Mouse (Mus musculus) thymus, adult 2 months (tissue): Measurements from ENCODE around the gene Celf1. TPM values are rescaled to one million over a fixed set of nuclear protein-coding genes. Genes with fewer than 3 reads are reported as not detected.
A peak's percentile ranks its signal among the peaks of the same experiment; 100 is the strongest.

ENCODE experiments used
- DNase-seq: peaks from one replicate; pipeline ENCODE4 v3.0.0; 2021
- H3K27ac ChIP-seq: fragments of 200-500 bp; 2 replicates; pipeline ENCODE4 v1.5.1; 2012; ENCODE audit warnings: low read length, control low read depth; ENCODE audit not compliant: control insufficient read depth, insufficient read depth
- H3K27me3 ChIP-seq: fragments of 200-500 bp; 2 replicates; pipeline ENCODE4 v1.6.1; 2012; ENCODE audit warnings: mild to moderate bottlenecking, low read length, moderate library complexity, mixed read lengths; ENCODE audit not compliant: control insufficient read depth, insufficient read depth
- H3K36me3 ChIP-seq: fragments of 200-500 bp; 2 replicates; pipeline ENCODE4 v1.6.1; 2012; ENCODE audit warnings: mild to moderate bottlenecking, low read length, moderate library complexity; ENCODE audit not compliant: control insufficient read depth, insufficient read depth
- H3K4me1 ChIP-seq: fragments of 200-500 bp; replicated peaks from 2 replicates; pipeline ENCODE4 v1.6.1; 2012; ENCODE audit warnings: low read length; ENCODE audit not compliant: control insufficient read depth, insufficient read depth
- H3K4me3 ChIP-seq: fragments of 200-500 bp; 2 replicates; pipeline ENCODE4 v1.5.1; 2012; ENCODE audit warnings: mild to moderate bottlenecking, low read length, control low read depth, moderate library complexity; ENCODE audit not compliant: control insufficient read depth, insufficient read depth
- CTCF ChIP-seq: fragments of 200-500 bp; IDR thresholded peaks from 2 replicates; pipeline ENCODE4 v1.5.1; 2012; ENCODE audit warnings: mild to moderate bottlenecking, control low read depth, low read length, moderate library complexity, borderline replicate concordance; ENCODE audit not compliant: control insufficient read depth, poor library complexity, insufficient read depth; ENCODE audit errors: extremely low read depth
- POLR2A ChIP-seq: fragments of 200-500 bp; IDR thresholded peaks from 2 replicates; pipeline ENCODE4 v1.6.1; 2012; ENCODE audit warnings: mild to moderate bottlenecking, low read length, control low read depth, moderate library complexity; ENCODE audit not compliant: control insufficient read depth, poor library complexity, insufficient read depth; ENCODE audit errors: extremely low read depth
- WGBS: fragments of 180-500 bp; shearing (Covaris S2); methylation state at CpG from one replicate; pipeline ENCODE4 v1.1.7; 2018; 5-methylcytosine and 5-hydroxymethylcytosine counted together
- polyA plus RNA-seq: library from polyadenylated mRNA; depleted of rRNA; stranded (reverse); fragments of >200 nt; gene quantifications from 2 replicates; pipeline ENCODE4 v1.2.3, GENCODE M21; 2012

The Celf1 gene
- polyA plus RNA-seq, 1 experiment: 92.7 TPM

DNA sequence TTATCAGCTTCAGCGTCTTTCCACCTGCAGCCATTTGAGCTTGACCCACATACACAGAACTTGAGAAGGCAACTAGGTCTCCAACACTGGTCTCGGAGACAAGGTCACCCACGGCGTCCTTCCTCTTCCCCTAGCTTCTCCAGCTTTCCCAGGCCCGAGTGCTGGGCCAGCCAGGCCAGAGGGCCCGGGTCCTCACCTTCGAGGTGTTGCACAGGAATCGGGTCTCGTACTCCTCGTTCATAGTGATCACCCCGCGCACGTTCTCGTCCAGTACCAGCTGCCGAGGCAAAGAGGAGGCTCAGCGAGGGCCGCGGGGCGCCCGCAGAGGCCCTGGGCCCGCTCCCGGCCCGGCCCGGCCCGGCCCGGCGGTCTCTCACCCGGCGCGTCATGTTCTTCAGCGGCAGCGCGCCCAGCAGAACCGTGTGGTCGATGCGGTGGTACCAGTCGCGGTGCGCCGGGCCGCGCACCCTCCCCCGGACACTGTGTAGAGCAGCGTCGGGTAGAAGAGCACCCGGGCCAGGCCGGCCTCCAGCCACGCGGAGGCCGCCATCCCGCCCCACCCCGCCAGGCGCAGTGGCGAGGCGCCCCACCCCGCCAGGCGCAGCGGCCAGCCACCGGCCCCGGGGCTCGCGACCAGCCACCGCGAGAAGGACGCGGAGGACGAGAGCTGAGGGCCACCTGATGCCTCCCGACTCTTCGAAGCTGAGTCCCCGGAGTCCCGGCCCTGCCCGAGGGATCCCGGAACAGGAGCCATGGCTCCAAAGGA, 22.8 kb upstream of the Celf1 start:
- 2% methylated on average over 60 of the region's 73 CpGs for WGBS
- no peaks in the 10 kb centered on the region for H3K27me3 ChIP-seq
- peaks cover 13% of the 10 kb centered on the region for H3K4me1 ChIP-seq
- peak; percentile 59; the same call in 1 of the 2 replicates for TF ChIP-seq CTCF
- TF ChIP-seq POLR2A: no peak
- peak; percentile 47 for DNase-seq
- peak overlapping the region; percentile 6; the same call in 1 of the 2 replicates for H3K27ac ChIP-seq
- H3K4me3 ChIP-seq: peak overlapping the region; percentile 99
- H3K36me3 ChIP-seq: peaks cover 4% of the 10 kb centered on the region; the same call in 1 of the 2 replicates

DNA sequence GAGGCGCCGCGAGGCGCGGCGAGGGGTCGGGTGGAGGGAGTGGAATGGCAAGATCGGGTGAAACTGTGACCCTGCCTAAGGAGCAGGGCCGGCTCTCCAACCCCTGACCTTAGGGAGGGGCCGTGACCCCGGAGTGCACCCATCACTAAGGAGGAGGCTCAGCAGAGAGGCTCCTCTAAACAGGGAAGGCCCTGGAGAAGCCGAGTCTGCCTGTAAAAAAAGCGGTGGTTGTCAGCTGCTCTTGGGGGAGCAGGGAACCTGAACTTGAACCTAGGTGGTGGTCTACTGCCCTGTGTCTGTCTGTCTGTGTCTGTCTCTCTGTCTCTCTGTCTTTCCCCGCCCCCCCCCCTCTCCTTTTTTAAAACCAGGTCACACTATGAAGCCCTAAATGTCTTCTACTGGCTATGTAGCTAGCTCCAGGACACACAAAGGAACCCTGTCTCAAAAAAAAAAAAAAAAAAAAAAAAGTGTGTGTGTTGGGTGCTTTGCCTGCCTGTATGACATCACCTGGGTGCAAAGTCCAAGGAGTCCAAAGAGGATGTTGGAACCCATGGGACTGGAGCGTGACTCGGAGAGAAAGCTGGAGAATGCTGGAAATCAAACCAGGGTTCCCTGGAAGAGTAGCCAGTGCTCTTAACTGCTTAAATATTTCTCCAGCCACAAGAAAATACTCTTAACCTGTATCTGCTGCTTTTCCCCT, 22.0 kb upstream of the Celf1 start:
- WGBS: 15% methylated on average over 16 of the region's 16 CpGs
- TF ChIP-seq POLR2A: 0 out of 2 replicates have a peak, but pooled peaks have one; percentile 18
- no peak for TF ChIP-seq CTCF
- Histone ChIP-seq H3K27ac (peak overlapping the region; percentile 0; the same call in 1 of the 2 replicates), H3K36me3 (no peaks in the 10 kb centered on the region), H3K4me3 (peak overlapping the region; percentile 99), H3K27me3 (no peaks in the 10 kb centered on the region), H3K4me1 (peaks cover 13% of the 10 kb centered on the region)
- DNase-seq: no peak

DNA sequence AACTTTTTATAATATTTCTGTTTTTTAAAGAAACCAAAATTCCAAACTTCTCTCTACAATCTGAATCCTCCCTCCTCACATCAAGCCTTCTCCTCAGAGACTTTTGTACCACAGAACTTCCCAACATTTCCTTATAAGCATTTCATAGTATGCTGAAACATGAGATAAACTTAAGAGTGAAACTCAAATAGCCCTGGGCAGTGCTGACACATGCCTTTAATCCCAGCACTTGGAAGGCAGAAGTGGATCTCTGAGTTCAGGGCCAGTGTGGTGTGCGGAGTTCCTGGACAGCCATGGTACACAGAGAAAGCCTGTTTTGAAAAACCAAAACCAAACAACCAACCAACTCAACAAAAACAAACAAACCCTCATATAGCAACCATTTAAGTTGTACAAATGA, 19.0 kb upstream of the Celf1 start:
- Histone ChIP-seq H3K4me1 (peaks cover 11% of the 10 kb centered on the region), H3K27ac (no peak overlapping the region), H3K4me3 (no peak overlapping the region), H3K27me3 (no peaks in the 10 kb centered on the region), H3K36me3 (no peaks in the 10 kb centered on the region)
- TF ChIP-seq CTCF: no peak
- no peak for TF ChIP-seq POLR2A
- DNase-seq: no peak
- WGBS: 90% methylated on average over 1 of the region's 1 CpGs

DNA sequence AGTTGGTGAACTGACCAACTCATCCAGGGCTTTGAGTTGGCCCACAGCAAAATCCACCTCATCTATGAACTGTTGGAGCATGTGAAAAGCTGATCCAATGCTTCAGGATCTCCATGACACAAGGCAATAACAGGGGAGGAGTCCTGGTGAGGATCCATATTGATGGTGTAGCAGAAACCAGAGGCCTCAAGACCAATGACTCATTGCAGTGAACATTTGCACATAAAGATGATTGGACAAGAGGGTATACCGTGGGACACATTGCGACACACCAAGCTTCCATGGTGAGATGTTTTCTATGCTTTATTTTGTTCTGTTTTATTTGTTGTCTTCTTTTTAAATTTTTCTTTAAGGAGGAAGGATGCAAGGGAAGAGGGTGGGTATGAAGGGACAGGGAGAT, 17.5 kb upstream of the Celf1 start:
- Histone ChIP-seq H3K27me3 (no peaks in the 10 kb centered on the region), H3K4me1 (peaks cover 5% of the 10 kb centered on the region), H3K27ac (no peak overlapping the region), H3K4me3 (no peak overlapping the region), H3K36me3 (no peaks in the 10 kb centered on the region)
- DNase-seq: no peak
- no peak for TF ChIP-seq CTCF
- no peak for TF ChIP-seq POLR2A
- WGBS: 93% methylated on average over 2 of the region's 2 CpGs

DNA sequence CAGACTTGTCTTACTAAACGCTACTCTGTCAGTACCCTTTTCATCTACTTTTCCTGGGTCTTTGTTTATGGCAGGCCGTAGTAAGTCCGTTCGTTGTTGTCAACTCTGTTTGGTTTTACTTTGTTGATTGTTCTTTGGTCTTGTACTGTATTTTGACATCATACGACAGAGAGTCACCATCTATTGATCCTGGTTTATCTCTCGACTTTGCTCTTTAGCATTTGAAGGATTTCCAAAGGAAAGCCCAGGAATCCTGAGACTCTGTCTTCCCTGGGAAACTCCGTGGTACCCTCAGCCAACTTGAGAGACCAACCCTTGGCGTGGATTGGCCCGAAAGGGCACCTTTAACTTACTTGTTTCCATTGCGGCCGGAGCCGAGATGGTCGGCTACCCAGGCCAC, 11.6 kb upstream of the Celf1 start:
- Histone ChIP-seq H3K36me3 (no peaks in the 10 kb centered on the region), H3K4me3 (no peak overlapping the region), H3K4me1 (no peaks in the 10 kb centered on the region), H3K27me3 (no peaks in the 10 kb centered on the region), H3K27ac (no peak overlapping the region)
- DNase-seq: no peak
- TF ChIP-seq CTCF (no peak), POLR2A (no peak)
- 93% methylated on average over 13 of the region's 13 CpGs for WGBS

DNA sequence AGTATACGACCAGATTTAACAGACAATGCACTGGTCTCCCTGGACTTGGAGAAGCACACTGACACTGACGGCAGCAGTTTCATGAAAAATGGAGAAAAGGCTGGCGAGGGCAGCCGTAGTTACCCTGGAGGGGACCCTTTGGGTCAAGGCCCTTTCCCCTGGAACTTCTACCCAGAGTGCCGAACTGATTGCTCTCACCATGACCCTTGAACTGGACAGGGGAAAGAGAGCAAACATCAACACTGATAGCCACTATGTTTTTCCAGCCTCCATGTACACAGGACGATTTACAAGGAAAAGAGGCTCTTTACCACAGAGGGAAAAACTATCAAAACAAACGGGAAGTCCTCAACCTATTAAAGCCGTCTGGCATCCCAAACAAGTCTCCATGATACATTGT, 8.4 kb upstream of the Celf1 start:
- 89% methylated on average over 8 of the region's 8 CpGs for WGBS
- no peaks in the 10 kb centered on the region for H3K4me1 ChIP-seq
- TF ChIP-seq CTCF: no peak
- TF ChIP-seq POLR2A: no peak
- no peak for DNase-seq
- no peaks in the 10 kb centered on the region for H3K36me3 ChIP-seq
- H3K4me3 ChIP-seq: no peak overlapping the region
- no peak overlapping the region for H3K27ac ChIP-seq
- H3K27me3 ChIP-seq: no peaks in the 10 kb centered on the region
